Mouse (Mus musculus): ENCODE measurements around the gene Homer3. TPM values are rescaled to one million over a fixed set of nuclear protein-coding genes. Genes with fewer than 3 reads are reported as not detected.

Gene Homer3
- polyA plus RNA-seq, 1 experiment = 25.6 TPM

GRCm38 (mm10) chr8:70286737-70287136, 4.1 kb downstream of the Homer3 start:
- WGBS = 87% methylated on average over 8 of the region's 8 CpGs
- Histone ChIP-seq H3K4me3 (replicated peaks; ENCODE audit: control insufficient read depth, low read depth, low read length) (no peak overlapping the region), H3K27ac (ENCODE audit: control insufficient read depth, insufficient read depth, low read depth, low read length, poor library complexity) (no peak overlapping the region), H3K4me1 (ENCODE audit: control insufficient read depth, insufficient read depth, low read length) (no peaks in the 10 kb centered on the region; the same call in none of the 2 replicates)
- TF ChIP-seq CTCF (IDR thresholded peaks at IDR 0.05; ENCODE audit: control insufficient read depth, insufficient read depth, low read length) = peak; percentile 56
- TF ChIP-seq POLR2A (IDR thresholded peaks at IDR 0.05; ENCODE audit: borderline replicate concordance, control insufficient read depth, low read depth, low read length) = no peak

- no peak for TF ChIP-seq CTCF (IDR thresholded peaks at IDR 0.05; ENCODE audit: control insufficient read depth, insufficient read depth, low read length)
- no peak for TF ChIP-seq POLR2A (IDR thresholded peaks at IDR 0.05; ENCODE audit: borderline replicate concordance, control insufficient read depth, low read depth, low read length)
- 81% methylated on average over 5 of the region's 5 CpGs for WGBS
These were observed 11.4 kb downstream of the Homer3 start for GRCm38 (mm10) chr8:70293988-70294405.

GRCm38 (mm10) chr8:70300881-70301280, 18.3 kb downstream of the Homer3 start:
- Histone ChIP-seq H3K4me1 (ENCODE audit: control insufficient read depth, insufficient read depth, low read length) (peaks cover 3% of the 10 kb centered on the region; the same call in 1 of the 2 replicates), H3K27ac (ENCODE audit: control insufficient read depth, insufficient read depth, low read depth, low read length, poor library complexity) (no peak overlapping the region), H3K4me3 (replicated peaks; ENCODE audit: control insufficient read depth, low read depth, low read length) (no peak overlapping the region)
- no peak for TF ChIP-seq POLR2A (IDR thresholded peaks at IDR 0.05; ENCODE audit: borderline replicate concordance, control insufficient read depth, low read depth, low read length)
- no peak for TF ChIP-seq CTCF (IDR thresholded peaks at IDR 0.05; ENCODE audit: control insufficient read depth, insufficient read depth, low read length)
- WGBS = 44% methylated on average over 3 of the region's 3 CpGs

More at GRCm38 (mm10) chr8:70293988-70294405, 11.4 kb downstream of the Homer3 start:
- no peak overlapping the region for H3K27ac ChIP-seq (ENCODE audit: control insufficient read depth, insufficient read depth, low read depth, low read length, poor library complexity)
- no peaks in the 10 kb centered on the region for H3K4me1 ChIP-seq (ENCODE audit: control insufficient read depth, insufficient read depth, low read length)
- no peak overlapping the region for H3K4me3 ChIP-seq (replicated peaks; ENCODE audit: control insufficient read depth, low read depth, low read length)

GRCm38 (mm10) chr8:70302358-70302890, 19.8 kb downstream of the Homer3 start, which contains the start of the genes Ddx49 and Cope:
Gene Ddx49, minus strand, starts transcription at chr8:70302489.
Gene Cope, plus strand, starts transcription at chr8:70302518.
- WGBS = under 1% methylated on average over 40 of the region's 40 CpGs
- peak within 1 kb of the TSS; percentile 7 for H3K27ac ChIP-seq (ENCODE audit: control insufficient read depth, insufficient read depth, low read depth, low read length, poor library complexity)
- H3K4me1 ChIP-seq (ENCODE audit: control insufficient read depth, insufficient read depth, low read length) = peaks cover 3% of the 10 kb centered on the region; the same call in 1 of the 2 replicates
- H3K4me3 ChIP-seq (replicated peaks; ENCODE audit: control insufficient read depth, low read depth, low read length) = peak within 1 kb of the TSS; percentile 77
- TF ChIP-seq POLR2A (IDR thresholded peaks at IDR 0.05; ENCODE audit: borderline replicate concordance, control insufficient read depth, low read depth, low read length) (peak; percentile 75; the same call in 1 of the 2 replicates), CTCF (IDR thresholded peaks at IDR 0.05; ENCODE audit: control insufficient read depth, insufficient read depth, low read length) (no peak)

GRCm38 (mm10) chr8:70302901-70303300, 20.3 kb downstream of the Homer3 start:
- WGBS = 2% methylated on average over 16 of the region's 16 CpGs
- TF ChIP-seq POLR2A (IDR thresholded peaks at IDR 0.05; ENCODE audit: borderline replicate concordance, control insufficient read depth, low read depth, low read length) (no peak), CTCF (IDR thresholded peaks at IDR 0.05; ENCODE audit: control insufficient read depth, insufficient read depth, low read length) (no peak)
- peaks cover 3% of the 10 kb centered on the region; the same call in 1 of the 2 replicates for H3K4me1 ChIP-seq (ENCODE audit: control insufficient read depth, insufficient read depth, low read length)
- H3K27ac ChIP-seq (ENCODE audit: control insufficient read depth, insufficient read depth, low read depth, low read length, poor library complexity) = peak overlapping the region; percentile 7
- H3K4me3 ChIP-seq (replicated peaks; ENCODE audit: control insufficient read depth, low read depth, low read length) = peak overlapping the region; percentile 77

- TF ChIP-seq CTCF (IDR thresholded peaks at IDR 0.05; ENCODE audit: control insufficient read depth, insufficient read depth, low read length) (peak; percentile 44; the same call in 1 of the 2 replicates), POLR2A (IDR thresholded peaks at IDR 0.05; ENCODE audit: borderline replicate concordance, control insufficient read depth, low read depth, low read length) (no peak)
- H3K27ac ChIP-seq (ENCODE audit: control insufficient read depth, insufficient read depth, low read depth, low read length, poor library complexity) = no peak overlapping the region
- WGBS = 41% methylated on average over 2 of the region's 2 CpGs
- H3K4me3 ChIP-seq (replicated peaks; ENCODE audit: control insufficient read depth, low read depth, low read length) = no peak overlapping the region
- H3K4me1 ChIP-seq (ENCODE audit: control insufficient read depth, insufficient read depth, low read length) = no peaks in the 10 kb centered on the region
These were observed 26.7 kb downstream of the Homer3 start for GRCm38 (mm10) chr8:70309311-70309710.

GRCm38 (mm10) chr8:70313399-70313798, 30.8 kb downstream of the Homer3 start:
- no peak overlapping the region; the same call in 1 of the 2 replicates for H3K27ac ChIP-seq (ENCODE audit: control insufficient read depth, insufficient read depth, low read depth, low read length, poor library complexity)
- TF ChIP-seq CTCF (IDR thresholded peaks at IDR 0.05; ENCODE audit: control insufficient read depth, insufficient read depth, low read length) (no peak), POLR2A (IDR thresholded peaks at IDR 0.05; ENCODE audit: borderline replicate concordance, control insufficient read depth, low read depth, low read length) (no peak)
- H3K4me1 ChIP-seq (ENCODE audit: control insufficient read depth, insufficient read depth, low read length) = no peaks in the 10 kb centered on the region; the same call in 1 of the 2 replicates
- no peak overlapping the region for H3K4me3 ChIP-seq (replicated peaks; ENCODE audit: control insufficient read depth, low read depth, low read length)
- WGBS = 73% methylated on average over 2 of the region's 2 CpGs

- H3K27ac ChIP-seq (ENCODE audit: control insufficient read depth, insufficient read depth, low read depth, low read length, poor library complexity) = no peak within 1 kb of the TSS
- 9% methylated on average over 65 of the region's 66 CpGs for WGBS
- no peaks in the 10 kb centered on the region; the same call in 1 of the 2 replicates for H3K4me1 ChIP-seq (ENCODE audit: control insufficient read depth, insufficient read depth, low read length)
- no peak for TF ChIP-seq POLR2A (IDR thresholded peaks at IDR 0.05; ENCODE audit: borderline replicate concordance, control insufficient read depth, low read depth, low read length)
- TF ChIP-seq CTCF (IDR thresholded peaks at IDR 0.05; ENCODE audit: control insufficient read depth, insufficient read depth, low read length) = no peak
- no peak within 1 kb of the TSS for H3K4me3 ChIP-seq (replicated peaks; ENCODE audit: control insufficient read depth, low read depth, low read length)
These were observed 33.2 kb downstream of the Homer3 start, which contains the start of gene Cers1 for GRCm38 (mm10) chr8:70315624-70316510. Gene Cers1, plus strand, starts transcription at chr8:70315775.

Measured in bone marrow, adult 2 months (tissue).